Mouse (Mus musculus) cerebellum, postnatal 25 days (tissue): ENCODE measurements around the gene Olfr365.

Experiments
- DNase-seq, 2 experiments: peaks; one replicate each; pipeline ENCODE4 v3.0.0; 2021; ENCODE audit warnings: mixed read lengths in 2 of 2

Olfr365 gene

GRCm38 (mm10) chr2:37187898-37188297 is at the start of gene Olfr365:
Gene Olfr365, plus strand, starts transcription at chr2:37188198.
- no peak for DNase-seq

- no peak for DNase-seq
Observed at GRCm38 (mm10) chr2:37139022-37139421, 49.0 kb upstream of the Olfr365 start, which contains the start of gene Olfr364-ps1. Gene Olfr364-ps1, plus strand, starts transcription at chr2:37139322.

- DNase-seq = no peak
Observed at GRCm38 (mm10) chr2:37211274-37211673, 23.3 kb downstream of the Olfr365 start, which contains the start of gene Olfr366. Gene Olfr366, plus strand, starts transcription at chr2:37211574.
